Mouse (Mus musculus): ENCODE results near the gene 4931428F04Rik. TPM values are rescaled to one million over a fixed set of nuclear protein-coding genes. Genes with fewer than 3 reads are reported as not detected.

Gene 4931428F04Rik
- 0.63 and 0.95 TPM in 2 replicates for total RNA-seq (2023)

GRCm38 (mm10) chr8:105289805-105290460, at the start of gene 4931428F04Rik:
4931428F04Rik (minus strand) TSS chr8:105289864.

GRCm38 (mm10) chr8:105326141-105326672, 36.5 kb upstream of the 4931428F04Rik start, which contains the start of the genes Lrrc29 and Tmem208:
Lrrc29 (minus strand) TSS chr8:105326278.
Tmem208 (plus strand) TSS chr8:105326354.

GRCm38 (mm10) chr8:105305211-105306145, 15.8 kb upstream of the 4931428F04Rik start, which contains the start of gene Elmo3:
Elmo3 (plus strand) TSS chr8:105305601.

GRCm38 (mm10) chr8:105297511-105298192, 8.0 kb upstream of the 4931428F04Rik start, which contains the start of gene E2f4:
E2f4 (plus strand) TSS chr8:105297663.

GRCm38 (mm10) chr8:105295895-105296573, 6.4 kb upstream of the 4931428F04Rik start, which contains the start of gene Exoc3l:
Exoc3l (minus strand) TSS chr8:105296101.

GRCm38 (mm10) chr8:105275840-105276239, 13.8 kb downstream of the 4931428F04Rik start, which contains the start of gene Nol3:
Nol3 (plus strand) TSS chr8:105276140.

GRCm38 (mm10) chr8:105269461-105269947, 20.2 kb downstream of the 4931428F04Rik start, which contains the start of gene Hsf4:
Hsf4 (plus strand) TSS chr8:105269801.

GRCm38 (mm10) chr8:105264024-105264982, 25.4 kb downstream of the 4931428F04Rik start, which contains the start of the genes Tradd and Fbxl8:
Tradd (minus strand) TSS chr8:105264609.
Fbxl8 (plus strand) TSS chr8:105264648.

GRCm38 (mm10) chr8:105254966-105255350, 34.7 kb downstream of the 4931428F04Rik start, which contains the start of gene B3gnt9:
B3gnt9 (minus strand) TSS chr8:105255153.

Other genes with a start within 250 kb of the 4931428F04Rik start
- gene Ces3a, start 241.3 kb downstream of the 4931428F04Rik start, total RNA-seq (2023) = not detected in 2 replicates
- not detected in 2 replicates for gene Ces3b, start 206.1 kb downstream of the 4931428F04Rik start, total RNA-seq (2023)
- not detected in 2 replicates for gene Ces4a, start 158.1 kb downstream of the 4931428F04Rik start, total RNA-seq (2023)
- 62.9 and 82.1 TPM in 2 replicates for gene Cbfb, start 119.2 kb downstream of the 4931428F04Rik start, total RNA-seq (2023)
- gene D230025D16Rik, start 64.7 kb downstream of the 4931428F04Rik start, total RNA-seq (2023) = 39.6 and 54.8 TPM in 2 replicates
- gene B3gnt9, start 34.7 kb downstream of the 4931428F04Rik start, total RNA-seq (2023) = 0.50 and 0.95 TPM in 2 replicates
- 19.4 and 27.8 TPM in 2 replicates for gene Tradd, start 25.3 kb downstream of the 4931428F04Rik start, total RNA-seq (2023)
- 3.3 and 4.7 TPM in 2 replicates for gene Fbxl8, start 25.2 kb downstream of the 4931428F04Rik start, total RNA-seq (2023)
- not detected in 2 replicates for gene Hsf4, start 20.1 kb downstream of the 4931428F04Rik start, total RNA-seq (2023)
- not detected in 2 replicates for gene Nol3, start 13.7 kb downstream of the 4931428F04Rik start, total RNA-seq (2023)
- gene Exoc3l, start 6.2 kb upstream of the 4931428F04Rik start, total RNA-seq (2023) = 0.32 and 0.59 TPM in 2 replicates
- 40.5 and 43.1 TPM in 2 replicates for gene E2f4, start 7.8 kb upstream of the 4931428F04Rik start, total RNA-seq (2023)
- gene Elmo3, start 15.7 kb upstream of the 4931428F04Rik start, total RNA-seq (2023) = 0.68 and 0.98 TPM in 2 replicates
- 6.1 and 7.4 TPM in 2 replicates for gene Lrrc29, start 36.4 kb upstream of the 4931428F04Rik start, total RNA-seq (2023)
- 22.7 and 23.8 TPM in 2 replicates for gene Tmem208, start 36.5 kb upstream of the 4931428F04Rik start, total RNA-seq (2023)
- gene Fhod1, start 58.1 kb upstream of the 4931428F04Rik start, total RNA-seq (2023) = 64.1 and 65.5 TPM in 2 replicates
- gene Slc9a5, start 59.0 kb upstream of the 4931428F04Rik start, total RNA-seq (2023) = 1.2 and 2.2 TPM in 2 replicates
- 0.73 and 1.3 TPM in 2 replicates for gene Plekhg4, start 83.4 kb upstream of the 4931428F04Rik start, total RNA-seq (2023)
- 0.32 and 1.1 TPM in 2 replicates for gene Kctd19, start 123.6 kb upstream of the 4931428F04Rik start, total RNA-seq (2023)
- gene Lrrc36, start 123.7 kb upstream of the 4931428F04Rik start, total RNA-seq (2023) = not detected in 2 replicates
- gene Tppp3, start 181.7 kb upstream of the 4931428F04Rik start, total RNA-seq (2023) = 14.4 and 17.1 TPM in 2 replicates
- gene Zdhhc1, start 207.0 kb upstream of the 4931428F04Rik start, total RNA-seq (2023) = 1.4 and 2.3 TPM in 2 replicates
- not detected in 2 replicates for gene Hsd11b2, start 228.9 kb upstream of the 4931428F04Rik start, total RNA-seq (2023)

Measured in neutrophil, adult 65 days (primary cell).